Mouse (Mus musculus) thymus, adult 2 months (tissue): ENCODE results near the gene Negr1.

Experiments
- CTCF ChIP-seq: fragments of 200-500 bp; IDR thresholded peaks from 2 replicates; pipeline ENCODE4 v1.5.1; 2012; ENCODE audit warnings: mild to moderate bottlenecking, control low read depth, low read length, moderate library complexity, borderline replicate concordance; ENCODE audit not compliant: control insufficient read depth, poor library complexity, insufficient read depth; ENCODE audit errors: extremely low read depth
- POLR2A ChIP-seq: fragments of 200-500 bp; IDR thresholded peaks from 2 replicates; pipeline ENCODE4 v1.6.1; 2012; ENCODE audit warnings: mild to moderate bottlenecking, low read length, control low read depth, moderate library complexity; ENCODE audit not compliant: control insufficient read depth, poor library complexity, insufficient read depth; ENCODE audit errors: extremely low read depth

DNA sequence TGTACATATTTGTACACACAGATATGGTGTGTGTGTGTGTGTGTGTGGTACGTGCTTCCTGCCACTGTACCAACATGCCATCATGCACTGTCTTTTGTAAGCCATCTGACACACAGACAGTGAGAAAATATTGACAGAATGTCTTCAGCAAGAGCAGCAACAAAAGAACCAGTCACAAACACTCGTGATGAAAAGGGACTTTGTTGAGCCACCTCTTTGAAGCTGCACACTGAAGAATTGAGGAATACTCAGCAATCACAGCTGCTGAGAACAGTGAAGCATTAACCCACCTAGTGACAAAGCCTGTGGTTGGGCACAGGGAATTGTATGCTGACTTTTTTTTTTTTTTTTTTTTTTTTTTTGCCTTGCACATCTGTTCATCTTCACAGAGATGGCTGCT lies 558.3 kb downstream of the Negr1 start:
- TF ChIP-seq CTCF (no peak), POLR2A (no peak)
